Mouse (Mus musculus) myocyte (in vitro differentiated cells): ENCODE results near the gene Nfe2l1.

Experiments
- CEBPB ChIP-seq: IDR thresholded peaks from 2 replicates; pipeline ENCODE4 v1.6.1; 2011; ENCODE audit warnings: mild to moderate bottlenecking, moderate library complexity; ENCODE audit not compliant: poor library complexity, insufficient read depth, severe bottlenecking
- E2F4 ChIP-seq: IDR thresholded peaks from one replicate; pipeline ENCODE4 v1.6.1; 2011; ENCODE audit warnings: mild to moderate bottlenecking, control low read depth, moderate library complexity; ENCODE audit not compliant: insufficient read depth
- MAX ChIP-seq: IDR thresholded peaks from one replicate; pipeline ENCODE4 v1.6.1; 2011; ENCODE audit warnings: low read depth, mild to moderate bottlenecking, control low read depth
- MYOG ChIP-seq, 3 experiments: IDR thresholded peaks; one replicate each; pipeline ENCODE4 v1.6.1; 2011; ENCODE audit warnings: control low read depth in 2 of 3, low read depth in 2 of 3, mild to moderate bottlenecking in 2 of 3; ENCODE audit not compliant: insufficient read length in 2 of 3, control insufficient read depth in 1 of 3, insufficient read depth in 1 of 3
- POLR2A ChIP-seq: IDR thresholded peaks from one replicate; pipeline ENCODE4 v1.6.1; 2011; ENCODE audit warnings: low read depth, mild to moderate bottlenecking, control low read depth, moderate library complexity; ENCODE audit not compliant: insufficient read length
- POLR2AphosphoS2 ChIP-seq: IDR thresholded peaks from one replicate; pipeline ENCODE4 v1.6.1; 2011; ENCODE audit warnings: low read depth, control low read depth; ENCODE audit not compliant: insufficient read length
- REST ChIP-seq: IDR thresholded peaks from one replicate; pipeline ENCODE4 v1.6.1; 2011; ENCODE audit warnings: mild to moderate bottlenecking, control low read depth, moderate library complexity; ENCODE audit not compliant: insufficient read depth, insufficient read length
- SRF ChIP-seq: IDR thresholded peaks from one replicate; pipeline ENCODE4 v1.6.1; 2011; ENCODE audit warnings: low read depth; ENCODE audit not compliant: control insufficient read depth, insufficient read length
- TCF12 ChIP-seq: IDR thresholded peaks from one replicate; pipeline ENCODE4 v1.6.1; 2011; ENCODE audit warnings: mild to moderate bottlenecking, control low read depth; ENCODE audit not compliant: poor library complexity, insufficient read depth, severe bottlenecking
- TCF3 ChIP-seq: IDR thresholded peaks from one replicate; pipeline ENCODE4 v1.6.1; 2011; ENCODE audit warnings: low read depth, control low read depth; ENCODE audit not compliant: insufficient read length
- USF1 ChIP-seq: IDR thresholded peaks from one replicate; pipeline ENCODE4 v1.6.1; 2011; ENCODE audit warnings: low read depth, mild to moderate bottlenecking, control low read depth, moderate library complexity

- TF ChIP-seq POLR2A (no peak), USF1 (no peak), E2F4 (no peak), TCF12 (no peak), MAX (no peak), MYOG (IDR thresholded peaks at IDR 0.05; ENCODE audit: control insufficient read depth in 1 of 3, insufficient read depth in 1 of 3, insufficient read length in 2 of 3, low read depth in 2 of 3) (no peak), POLR2AphosphoS2 (no peak), TCF3 (no peak), CEBPB (no peak), SRF (no peak), REST (no peak)
These were observed 13.9 kb upstream of the Nfe2l1 start for GRCm38 (mm10) chr11:96843627-96844026.
